Mouse (Mus musculus) kidney, adult 2 months (tissue): ENCODE measurements around the gene Wnt7b.

Source experiments
- CTCF ChIP-seq: fragments of 200-500 bp; conservative IDR thresholded peaks from 2 replicates; pipeline ENCODE4 v1.5.1; 2011; ENCODE audit warnings: low read depth, mild to moderate bottlenecking, control low read depth, low read length, moderate library complexity, mixed read lengths; ENCODE audit not compliant: insufficient read depth, insufficient read length
- POLR2A ChIP-seq: fragments of 200-500 bp; IDR thresholded peaks from one replicate; pipeline ENCODE4 v1.6.1; 2011; ENCODE audit warnings: low read depth, low read length, control low read depth

DNA sequence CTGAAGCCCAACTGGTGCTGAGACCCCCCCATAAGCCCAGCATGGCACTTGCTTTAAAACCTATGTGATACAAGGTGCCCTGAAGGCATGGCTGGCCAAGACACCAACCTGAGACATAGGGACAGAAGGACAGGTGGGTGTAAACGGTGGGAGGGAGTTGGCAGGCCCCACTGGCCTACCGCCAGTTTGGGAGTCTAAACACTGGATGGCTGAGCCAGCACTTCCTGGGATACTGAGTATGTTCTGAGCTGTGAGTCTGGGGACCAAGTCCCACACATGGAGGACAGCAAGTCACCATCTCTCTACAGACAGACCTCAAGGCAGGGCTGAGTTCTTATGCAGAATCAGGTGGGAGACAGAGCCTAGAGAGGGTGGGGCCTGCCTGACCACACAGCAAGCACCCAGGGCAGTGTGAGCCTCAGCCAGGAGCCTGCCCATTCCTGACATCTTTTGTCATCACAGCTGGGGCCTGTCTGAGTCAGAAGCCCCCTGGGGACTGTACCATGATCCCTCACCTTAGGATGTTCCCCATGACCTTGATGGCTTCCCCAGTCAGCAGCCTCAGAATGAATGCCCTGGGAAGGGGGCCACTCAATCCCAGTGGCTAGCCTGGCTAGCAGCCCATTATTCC, 13.0 kb downstream of the Wnt7b start:
- no peak for TF ChIP-seq CTCF
- no peak for TF ChIP-seq POLR2A
